Mouse (Mus musculus) stomach, embryonic 15.5 days (tissue): ENCODE measurements around the gene Six5. TPM values are rescaled to one million over a fixed set of nuclear protein-coding genes. Genes with fewer than 3 reads are reported as not detected.

Source experiments
- ATAC-seq: fragments of 200-750 bp; cut with Nextera tagmentation; 2 replicates; pipeline ENCODE4 v1.8.0; 2017; ENCODE audit warnings: low read depth, moderate number of reproducible peaks, moderate TSS enrichment; ENCODE audit not compliant: insufficient read depth, low FRiP score
- H3K27ac ChIP-seq: fragments of 300-500 bp; sonication (generic); 2 replicates; pipeline ENCODE4 v1.5.1; 2015; ENCODE audit warnings: mild to moderate bottlenecking, inconsistent platforms
- H3K27me3 ChIP-seq: fragments of 300-500 bp; sonication (generic); replicated peaks from 2 replicates; pipeline ENCODE4 v1.6.1; 2015; ENCODE audit warnings: inconsistent platforms
- H3K36me3 ChIP-seq: fragments of 300-500 bp; sonication (generic); 2 replicates; pipeline ENCODE4 v1.6.1; 2015; ENCODE audit warnings: inconsistent platforms
- H3K4me1 ChIP-seq: fragments of 300-500 bp; sonication (generic); 2 replicates; pipeline ENCODE4 v1.6.1; 2015; ENCODE audit warnings: inconsistent platforms
- H3K4me2 ChIP-seq: fragments of 300-500 bp; sonication (generic); 2 replicates; pipeline ENCODE4 v1.6.1; 2015; ENCODE audit warnings: mild to moderate bottlenecking, inconsistent platforms
- H3K4me3 ChIP-seq: fragments of 300-500 bp; sonication (generic); replicated peaks from 2 replicates; pipeline ENCODE4 v1.5.1; 2015; ENCODE audit warnings: inconsistent platforms
- H3K9ac ChIP-seq: fragments of 300-500 bp; sonication (generic); 2 replicates; pipeline ENCODE4 v1.6.1; 2015; ENCODE audit warnings: inconsistent platforms
- H3K9me3 ChIP-seq: fragments of 300-500 bp; sonication (generic); 2 replicates; pipeline ENCODE4 v1.6.1; 2016; ENCODE audit warnings: inconsistent platforms
- WGBS: fragments of 180-500 bp; shearing (Covaris S2); methylation state at CpG from one replicate; pipeline ENCODE4 v1.1.7; 2015; 5-methylcytosine and 5-hydroxymethylcytosine counted together
- polyA plus RNA-seq: library from polyadenylated mRNA; unstranded; fragments of >200 nt; fragmentation: Nextera tagmentation; extraction: Ambion mirVana; gene quantifications from 2 replicates; pipeline ENCODE4 v1.2.1, GENCODE M21; 2015

The Six5 gene
- polyA plus RNA-seq, 1 experiment from 2014 or later, result 10.8 TPM

DNA sequence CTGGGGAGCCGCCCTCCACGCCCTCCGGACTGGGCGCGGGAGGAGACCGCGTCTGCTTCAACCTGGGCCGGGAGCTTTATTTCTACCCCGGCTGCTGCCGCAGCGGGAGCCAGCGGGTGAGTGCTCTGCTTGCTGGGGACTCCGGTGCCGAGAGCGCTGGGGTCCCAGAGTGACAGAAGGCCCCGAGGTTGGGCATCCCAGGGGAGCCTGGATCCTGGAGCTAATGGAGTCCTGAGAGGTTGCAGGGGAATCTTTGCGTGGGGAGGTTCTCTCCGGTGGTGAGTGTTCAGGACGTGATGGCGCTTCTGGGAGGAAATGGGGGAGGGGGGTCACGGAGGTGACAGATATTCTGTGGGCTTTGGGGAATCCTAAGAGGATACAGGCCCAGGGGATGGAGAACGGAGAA is 17.8 kb upstream of the Six5 start:
- Histone ChIP-seq H3K9ac (peak overlapping the region; percentile 93), H3K4me3 (peak overlapping the region; percentile 66), H3K9me3 (no peaks in the 10 kb centered on the region), H3K4me2 (peak overlapping the region; percentile 80), H3K4me1 (peaks cover 22% of the 10 kb centered on the region), H3K27me3 (no peaks in the 10 kb centered on the region), H3K36me3 (peaks cover 33% of the 10 kb centered on the region), H3K27ac (peak overlapping the region; percentile 73)
- 0 out of 2 replicates have a peak, but pooled peaks have one; percentile 10 for ATAC-seq
- WGBS, result under 1% methylated on average over 22 of the region's 22 CpGs

DNA sequence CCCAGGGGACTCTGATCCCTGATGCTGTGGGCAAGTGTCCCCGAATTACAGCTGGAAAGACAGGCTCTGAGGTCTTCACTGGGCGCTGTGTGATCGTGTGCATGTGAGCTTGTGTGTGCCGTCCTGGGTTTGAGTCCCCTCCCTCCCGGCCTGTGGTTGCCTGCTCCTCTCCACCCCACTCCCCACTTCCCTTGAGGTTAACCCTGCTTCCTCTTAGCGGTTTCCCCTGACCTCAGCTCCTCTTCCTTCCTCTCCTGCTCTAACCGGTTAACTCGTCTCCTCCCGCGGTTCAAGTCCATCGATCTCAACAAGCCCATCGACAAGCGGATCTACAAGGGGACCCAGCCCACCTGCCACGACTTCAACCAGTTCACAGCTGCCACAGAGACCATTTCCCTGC is 16.6 kb upstream of the Six5 start:
- ATAC-seq, result no peak
- 70% methylated on average over 14 of the region's 14 CpGs for WGBS
- Histone ChIP-seq H3K27me3 (no peaks in the 10 kb centered on the region), H3K27ac (no peak overlapping the region), H3K4me1 (peaks cover 34% of the 10 kb centered on the region), H3K9ac (no peak overlapping the region), H3K4me3 (peak overlapping the region; percentile 66; the same call in 1 of the 2 replicates), H3K36me3 (peaks cover 37% of the 10 kb centered on the region), H3K4me2 (peak overlapping the region; percentile 80), H3K9me3 (no peaks in the 10 kb centered on the region)

DNA sequence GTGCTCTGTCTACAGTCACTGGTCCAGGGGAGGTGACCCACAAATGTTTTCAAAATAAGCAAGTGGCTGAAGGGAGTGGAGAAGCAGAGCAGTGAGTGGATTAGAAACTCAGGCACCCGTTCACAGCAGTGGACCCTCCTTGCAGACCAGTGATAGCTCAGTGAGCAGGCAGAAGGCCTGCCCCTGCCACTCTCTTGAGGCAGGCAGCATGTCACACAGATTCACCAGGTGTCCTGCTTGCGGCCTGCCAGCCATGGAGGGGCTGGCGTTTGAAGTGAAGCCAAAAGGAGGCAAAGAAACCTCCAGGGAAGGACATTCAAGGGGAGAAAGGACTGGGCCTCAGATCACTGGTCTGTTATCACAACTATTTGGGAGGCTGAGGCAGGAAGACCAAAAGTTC is 15.7 kb upstream of the Six5 start:
- WGBS, result 81% methylated on average over 3 of the region's 3 CpGs
- ATAC-seq, result no peak
- H3K27me3 ChIP-seq, result no peaks in the 10 kb centered on the region

DNA sequence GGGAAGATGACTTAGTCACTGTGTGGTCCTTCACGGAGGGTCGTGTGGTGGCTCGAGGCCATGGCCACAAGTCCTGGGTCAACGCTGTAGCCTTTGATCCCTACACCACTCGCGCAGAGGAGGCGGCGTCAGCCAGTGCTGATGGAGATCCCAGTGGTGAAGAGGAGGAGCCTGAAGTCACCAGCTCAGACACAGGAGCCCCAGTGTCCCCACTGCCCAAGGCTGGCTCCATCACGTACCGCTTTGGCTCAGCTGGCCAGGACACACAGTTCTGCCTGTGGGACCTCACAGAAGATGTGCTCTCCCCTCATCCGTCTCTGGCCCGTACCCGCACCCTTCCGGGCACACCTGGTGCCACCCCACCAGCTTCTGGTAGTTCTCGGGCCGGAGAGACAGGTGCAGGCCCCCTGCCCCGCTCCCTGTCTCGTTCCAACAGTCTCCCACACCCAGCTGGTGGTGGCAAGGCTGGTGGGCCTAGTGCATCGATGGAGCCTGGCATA is 13.9 kb upstream of the Six5 start:
- peaks cover 37% of the 10 kb centered on the region for H3K36me3 ChIP-seq
- no peak overlapping the region for H3K4me3 ChIP-seq
- no peak overlapping the region for H3K27ac ChIP-seq
- H3K4me2 ChIP-seq, result no peak overlapping the region
- no peak overlapping the region for H3K9ac ChIP-seq
- H3K9me3 ChIP-seq, result no peaks in the 10 kb centered on the region
- no peak for ATAC-seq
- 81% methylated on average over 19 of the region's 19 CpGs for WGBS
- no peaks in the 10 kb centered on the region for H3K27me3 ChIP-seq
- H3K4me1 ChIP-seq, result peaks cover 58% of the 10 kb centered on the region

More for the DNA sequence above, 15.7 kb upstream of the Six5 start:
- H3K9ac ChIP-seq, result no peak overlapping the region
- no peaks in the 10 kb centered on the region for H3K9me3 ChIP-seq
- peaks cover 44% of the 10 kb centered on the region for H3K4me1 ChIP-seq
- no peak overlapping the region for H3K4me3 ChIP-seq
- peaks cover 37% of the 10 kb centered on the region for H3K36me3 ChIP-seq
- H3K27ac ChIP-seq, result no peak overlapping the region
- no peak overlapping the region for H3K4me2 ChIP-seq

DNA sequence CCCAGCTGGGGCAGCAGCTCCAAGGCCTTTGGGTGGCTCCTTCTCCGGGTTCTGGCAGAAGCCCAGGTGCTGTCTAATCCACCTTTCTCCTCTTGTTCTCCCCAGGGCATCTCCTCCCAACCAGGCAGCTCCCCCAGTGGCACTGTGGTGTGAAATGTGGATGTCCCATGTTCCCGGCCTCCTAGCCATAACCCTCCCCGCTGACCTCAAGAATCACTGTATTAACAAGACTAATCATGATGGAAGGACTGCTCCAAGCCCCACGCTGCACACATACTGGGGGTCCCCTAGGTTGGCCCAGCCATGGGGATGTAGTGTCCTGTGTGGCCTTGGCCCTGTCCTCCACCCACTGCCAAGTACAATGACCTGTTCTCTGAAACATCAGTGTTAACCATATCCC is 12.2 kb upstream of the Six5 start:
- H3K27ac ChIP-seq, result 0 out of 2 replicates have a peak overlapping the region, but pooled peaks have one; percentile 42
- WGBS, result 75% methylated on average over 4 of the region's 4 CpGs

DNA sequence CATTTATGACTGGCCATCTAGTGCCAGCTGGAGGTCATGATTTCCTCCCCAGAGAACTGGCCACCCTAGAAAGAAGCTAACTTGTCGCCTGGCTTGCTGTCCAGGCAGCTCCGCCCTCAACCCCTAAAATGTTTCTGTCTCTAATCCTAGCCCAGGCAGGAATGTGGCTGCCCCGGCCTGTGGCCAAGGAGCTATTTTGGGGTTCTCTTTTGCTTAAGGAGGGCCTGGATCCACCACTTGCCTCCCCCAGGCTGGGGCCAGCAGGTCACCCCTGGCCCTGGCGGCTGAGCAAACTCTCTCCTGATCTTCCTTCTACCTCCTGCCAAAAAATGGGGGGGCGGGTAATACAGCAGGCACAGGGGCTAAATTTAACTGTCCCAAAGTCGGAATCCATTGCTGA is 11.3 kb upstream of the Six5 start:
- Histone ChIP-seq H3K27ac (peak overlapping the region; percentile 42; the same call in 1 of the 2 replicates), H3K27me3 (no peaks in the 10 kb centered on the region), H3K4me1 (peaks cover 52% of the 10 kb centered on the region), H3K4me2 (peak overlapping the region; percentile 53), H3K36me3 (peaks cover 37% of the 10 kb centered on the region), H3K9me3 (no peaks in the 10 kb centered on the region), H3K4me3 (peak overlapping the region; percentile 42; the same call in 1 of the 2 replicates), H3K9ac (peak overlapping the region; percentile 5; the same call in 1 of the 2 replicates)
- 37% methylated on average over 6 of the region's 6 CpGs for WGBS
- ATAC-seq, result no peak

More for the DNA sequence above, 12.2 kb upstream of the Six5 start:
- H3K27me3 ChIP-seq, result no peaks in the 10 kb centered on the region
- no peak for ATAC-seq
- peaks cover 61% of the 10 kb centered on the region for H3K4me1 ChIP-seq
- no peak overlapping the region for H3K4me3 ChIP-seq
- H3K36me3 ChIP-seq, result peaks cover 37% of the 10 kb centered on the region
- no peak overlapping the region for H3K4me2 ChIP-seq
- no peak overlapping the region for H3K9ac ChIP-seq
- H3K9me3 ChIP-seq, result no peaks in the 10 kb centered on the region

DNA sequence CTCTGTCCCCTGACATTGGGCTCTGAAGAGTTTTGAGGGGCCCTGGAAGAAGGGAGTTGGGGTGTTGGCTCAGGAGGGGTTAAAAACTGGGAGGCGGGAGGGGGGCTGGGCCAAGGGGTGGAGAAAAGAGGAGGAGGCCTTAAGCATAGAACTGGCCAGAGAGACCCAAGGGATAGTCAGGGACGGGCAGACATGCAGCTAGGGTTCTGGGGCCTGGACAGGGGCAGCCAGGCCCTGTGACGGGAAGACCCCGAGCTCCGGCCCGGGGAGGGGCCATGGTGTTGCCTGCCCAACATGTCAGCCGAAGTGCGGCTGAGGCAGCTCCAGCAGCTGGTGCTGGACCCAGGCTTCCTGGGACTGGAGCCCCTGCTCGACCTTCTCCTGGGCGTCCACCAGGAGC is 10.7 kb upstream of the Six5 start, which contains the start of gene Dmpk:
TSS of gene Dmpk (plus strand) at position 149 of the 400 bp plus-strand sequence.
- peak within 1 kb of the TSS; percentile 53 for H3K4me2 ChIP-seq
- 25% methylated on average over 10 of the region's 10 CpGs for WGBS
- H3K4me1 ChIP-seq, result peaks cover 51% of the 10 kb centered on the region
- H3K9me3 ChIP-seq, result no peaks in the 10 kb centered on the region
- H3K27ac ChIP-seq, result peak within 1 kb of the TSS; percentile 60
- peak; percentile 61; the same call in 1 of the 2 replicates for ATAC-seq
- peak within 1 kb of the TSS; percentile 38 for H3K9ac ChIP-seq
- H3K36me3 ChIP-seq, result peaks cover 31% of the 10 kb centered on the region
- no peaks in the 10 kb centered on the region for H3K27me3 ChIP-seq
- H3K4me3 ChIP-seq, result peak within 1 kb of the TSS; percentile 42

DNA sequence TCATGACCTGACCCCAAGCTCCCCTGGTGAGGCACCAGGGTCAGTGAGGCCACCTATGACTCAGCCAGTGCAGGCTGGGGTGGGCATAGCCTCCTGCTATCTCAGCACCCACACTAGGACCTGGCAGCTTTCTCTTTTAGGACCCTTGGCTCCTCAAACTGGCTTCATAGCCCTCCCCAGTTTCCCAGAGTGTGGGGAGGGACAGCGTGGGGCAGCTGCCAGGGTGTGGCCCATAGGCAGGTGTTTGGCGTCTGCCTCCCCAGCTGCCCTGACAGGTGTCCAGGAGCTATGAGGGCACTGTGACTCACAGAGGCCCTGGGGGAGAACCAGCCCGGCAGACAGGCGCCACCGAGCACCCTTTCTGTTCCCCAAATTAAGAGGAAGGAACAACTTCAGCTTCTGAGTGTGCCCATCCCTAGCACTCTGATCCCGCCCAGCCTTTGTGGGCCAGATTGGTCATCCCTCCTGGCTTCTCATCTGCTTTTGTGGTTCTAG is 10.1 kb upstream of the Six5 start:
- 53% methylated on average over 6 of the region's 6 CpGs for WGBS
- Histone ChIP-seq H3K4me2 (peak overlapping the region; percentile 53), H3K27ac (peak overlapping the region; percentile 60), H3K4me3 (peak overlapping the region; percentile 42), H3K9ac (peak overlapping the region; percentile 38; the same call in 1 of the 2 replicates), H3K27me3 (no peaks in the 10 kb centered on the region), H3K9me3 (no peaks in the 10 kb centered on the region), H3K4me1 (peaks cover 51% of the 10 kb centered on the region), H3K36me3 (peaks cover 26% of the 10 kb centered on the region)
- no peak for ATAC-seq

DNA sequence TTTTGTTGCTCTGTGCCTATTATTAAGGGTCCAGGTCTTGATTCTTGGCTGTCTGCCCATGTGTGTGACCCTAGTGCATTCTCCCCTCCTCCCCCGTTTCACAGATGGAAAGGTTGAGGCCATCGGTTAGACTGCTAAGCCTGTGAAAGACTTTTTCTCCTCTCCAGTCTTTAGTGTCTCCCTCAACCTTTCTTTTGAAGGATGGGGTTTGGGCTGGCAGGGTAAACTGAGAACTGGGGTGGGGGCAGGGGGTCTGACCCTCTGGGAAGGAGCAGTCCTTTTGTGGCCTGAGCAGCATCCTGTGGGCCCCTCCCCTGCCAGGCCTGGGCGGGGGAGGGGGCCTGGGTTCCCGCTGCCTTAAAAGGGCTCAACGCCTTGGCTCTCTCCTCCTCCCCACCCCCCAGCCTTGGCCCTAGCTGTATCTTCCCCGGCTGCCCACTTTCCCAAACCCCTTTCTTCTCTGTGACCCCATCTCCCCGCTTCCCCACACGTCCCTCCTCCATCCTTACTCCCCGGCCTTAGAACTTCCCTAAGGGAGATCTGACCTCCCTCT is 9.4 kb upstream of the Six5 start:
- Histone ChIP-seq H3K4me1 (peaks cover 51% of the 10 kb centered on the region), H3K9me3 (no peaks in the 10 kb centered on the region), H3K27me3 (no peaks in the 10 kb centered on the region), H3K9ac (0 out of 2 replicates have a peak overlapping the region, but pooled peaks have one; percentile 9), H3K4me2 (peak overlapping the region; percentile 53), H3K27ac (peak overlapping the region; percentile 60), H3K36me3 (peaks cover 22% of the 10 kb centered on the region), H3K4me3 (peak overlapping the region; percentile 42)
- 22% methylated on average over 9 of the region's 9 CpGs for WGBS
- no peak for ATAC-seq

DNA sequence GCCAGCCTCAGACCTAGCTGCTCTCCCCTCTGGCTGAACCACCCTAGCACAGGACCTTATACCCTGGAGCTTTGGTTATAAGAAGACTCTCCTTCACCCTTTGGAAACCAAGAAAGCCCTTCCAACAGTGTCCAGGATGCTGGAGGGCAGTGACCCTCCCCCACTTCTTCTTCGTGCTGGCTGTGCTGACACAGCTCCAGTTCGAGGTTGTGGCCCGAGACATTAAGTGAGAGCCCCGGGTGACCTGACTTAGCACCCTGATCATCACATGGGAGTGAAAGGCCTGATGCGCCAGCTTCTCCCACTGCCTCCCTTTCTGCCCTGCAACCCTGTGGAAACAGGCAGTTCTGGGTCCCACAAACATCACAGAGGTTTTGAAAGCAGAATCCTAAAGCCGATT is 8.9 kb upstream of the Six5 start:
- Histone ChIP-seq H3K27ac (peak overlapping the region; percentile 60), H3K27me3 (no peaks in the 10 kb centered on the region), H3K9me3 (no peaks in the 10 kb centered on the region), H3K4me1 (peaks cover 51% of the 10 kb centered on the region), H3K4me2 (peak overlapping the region; percentile 53), H3K4me3 (peak overlapping the region; percentile 42), H3K9ac (no peak overlapping the region), H3K36me3 (peaks cover 17% of the 10 kb centered on the region)
- WGBS, result 11% methylated on average over 6 of the region's 6 CpGs
- no peak for ATAC-seq

DNA sequence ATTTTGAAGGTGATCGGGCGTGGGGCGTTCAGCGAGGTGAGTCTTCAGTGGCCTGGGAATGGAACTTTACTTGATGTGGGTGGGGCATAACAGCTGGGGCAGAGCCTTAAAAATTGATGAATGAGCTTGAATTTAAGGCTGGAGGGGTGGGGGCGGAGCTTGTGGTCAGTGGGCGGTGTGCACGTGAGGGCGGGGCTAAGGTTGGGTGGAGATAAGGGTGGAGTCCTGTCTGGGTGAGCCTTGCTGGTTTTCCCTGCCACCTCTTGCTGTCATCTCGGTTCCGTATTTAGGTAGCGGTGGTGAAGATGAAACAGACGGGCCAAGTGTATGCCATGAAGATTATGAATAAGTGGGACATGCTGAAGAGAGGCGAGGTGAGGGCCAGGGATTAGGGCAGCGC is 8.4 kb upstream of the Six5 start:
- Histone ChIP-seq H3K36me3 (peaks cover 12% of the 10 kb centered on the region), H3K4me3 (peak overlapping the region; percentile 42), H3K27me3 (no peaks in the 10 kb centered on the region), H3K4me1 (peaks cover 51% of the 10 kb centered on the region), H3K9me3 (no peaks in the 10 kb centered on the region), H3K4me2 (peak overlapping the region; percentile 53), H3K9ac (no peak overlapping the region), H3K27ac (peak overlapping the region; percentile 60)
- ATAC-seq, result peak; percentile 50; the same call in 1 of the 2 replicates
- WGBS, result 13% methylated on average over 14 of the region's 14 CpGs

DNA sequence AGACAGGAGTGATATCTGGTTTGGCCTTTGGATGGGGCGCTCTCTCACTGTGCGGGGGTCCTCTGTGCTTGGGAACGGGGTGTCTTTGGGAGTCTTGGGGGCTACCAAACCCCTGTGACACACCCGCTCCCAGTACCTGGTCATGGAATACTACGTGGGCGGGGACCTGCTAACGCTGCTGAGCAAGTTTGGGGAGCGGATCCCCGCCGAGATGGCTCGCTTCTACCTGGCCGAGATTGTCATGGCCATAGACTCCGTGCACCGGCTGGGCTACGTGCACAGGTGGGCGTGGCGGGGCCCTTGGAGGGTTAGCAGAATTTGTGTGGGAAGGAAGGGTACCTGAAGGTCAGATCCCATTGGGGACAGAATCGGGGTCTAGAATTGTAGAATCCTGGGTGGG is 7.6 kb upstream of the Six5 start:
- Histone ChIP-seq H3K4me2 (no peak overlapping the region), H3K36me3 (peaks cover 5% of the 10 kb centered on the region; the same call in 1 of the 2 replicates), H3K27ac (no peak overlapping the region), H3K9me3 (no peaks in the 10 kb centered on the region), H3K4me3 (no peak overlapping the region), H3K9ac (no peak overlapping the region), H3K27me3 (no peaks in the 10 kb centered on the region), H3K4me1 (peaks cover 47% of the 10 kb centered on the region)
- WGBS, result 68% methylated on average over 18 of the region's 18 CpGs
- ATAC-seq, result no peak
